Mouse (Mus musculus) liver, adult 2 months (tissue): ENCODE measurements around the gene Bhmt2. TPM values are rescaled to one million over a fixed set of nuclear protein-coding genes. Genes with fewer than 3 reads are reported as not detected.

Experiments used
- DNase-seq: peaks from one replicate; pipeline ENCODE4 v3.0.0-alpha.2; 2011; ENCODE audit warnings: low read depth, low spot score; ENCODE audit errors: extremely low read depth
- H3K27ac ChIP-seq: fragments of 200-500 bp; replicated peaks from 2 replicates; pipeline ENCODE4 v1.5.1; 2012; ENCODE audit warnings: low read depth, mild to moderate bottlenecking, control low read depth, inconsistent platforms, low read length; ENCODE audit not compliant: insufficient read depth
- H3K27me3 ChIP-seq: fragments of 200-500 bp; 2 replicates; pipeline ENCODE4 v1.6.1; 2012; ENCODE audit warnings: mild to moderate bottlenecking, moderate library complexity, low read length, inconsistent platforms; ENCODE audit not compliant: control insufficient read depth, insufficient read depth
- H3K36me3 ChIP-seq: fragments of 200-500 bp; 2 replicates; pipeline ENCODE4 v1.6.1; 2012; ENCODE audit warnings: low read length, inconsistent platforms; ENCODE audit not compliant: control insufficient read depth, insufficient read depth
- H3K4me1 ChIP-seq: fragments of 200-500 bp; 2 replicates; pipeline ENCODE4 v1.6.1; 2011; ENCODE audit warnings: low read length; ENCODE audit not compliant: control insufficient read depth, insufficient read depth
- H3K4me3 ChIP-seq: fragments of 200-500 bp; 2 replicates; pipeline ENCODE4 v1.5.1; 2011; ENCODE audit warnings: low read depth, mild to moderate bottlenecking, control low read depth, low read length, moderate library complexity; ENCODE audit not compliant: insufficient read depth
- H3K79me2 ChIP-seq: fragments of 200-500 bp; 2 replicates; pipeline ENCODE4 v1.6.1; 2012; ENCODE audit warnings: inconsistent platforms, mild to moderate bottlenecking, low read length, moderate library complexity; ENCODE audit not compliant: control insufficient read depth, insufficient read depth
- H3K9ac ChIP-seq: fragments of 200-500 bp; 2 replicates; pipeline ENCODE4 v1.6.1; 2012; ENCODE audit warnings: low read depth, mild to moderate bottlenecking, control low read depth, inconsistent platforms, low read length
- CTCF ChIP-seq: fragments of 200-500 bp; IDR thresholded peaks from 2 replicates; pipeline ENCODE4 v1.5.1; 2011; ENCODE audit warnings: low read depth, low read length, control low read depth
- POLR2A ChIP-seq: fragments of 200-500 bp; IDR thresholded peaks from 2 replicates; pipeline ENCODE4 v1.6.1; 2011; ENCODE audit warnings: low read length, control low read depth; ENCODE audit not compliant: insufficient read depth; ENCODE audit errors: extremely low read depth
- WGBS: fragments of 180-500 bp; shearing (Covaris S2); methylation state at CpG from one replicate; pipeline ENCODE4 v1.1.7; 2018; 5-methylcytosine and 5-hydroxymethylcytosine counted together
- polyA plus RNA-seq: library from polyadenylated mRNA; depleted of rRNA; stranded (reverse); fragments of >200 nt; gene quantifications from 2 replicates; pipeline ENCODE4 v1.2.3, GENCODE M21; 2012
- total RNA-seq: library from RNA; depleted of rRNA; stranded (reverse); fragments of >200 nt; gene quantifications from 2 replicates; pipeline ENCODE4 v1.2.3, GENCODE M21; 2014

The Bhmt2 gene
- total and polyA plus RNA-seq, 2 experiments: 127 to 179 TPM

DNA sequence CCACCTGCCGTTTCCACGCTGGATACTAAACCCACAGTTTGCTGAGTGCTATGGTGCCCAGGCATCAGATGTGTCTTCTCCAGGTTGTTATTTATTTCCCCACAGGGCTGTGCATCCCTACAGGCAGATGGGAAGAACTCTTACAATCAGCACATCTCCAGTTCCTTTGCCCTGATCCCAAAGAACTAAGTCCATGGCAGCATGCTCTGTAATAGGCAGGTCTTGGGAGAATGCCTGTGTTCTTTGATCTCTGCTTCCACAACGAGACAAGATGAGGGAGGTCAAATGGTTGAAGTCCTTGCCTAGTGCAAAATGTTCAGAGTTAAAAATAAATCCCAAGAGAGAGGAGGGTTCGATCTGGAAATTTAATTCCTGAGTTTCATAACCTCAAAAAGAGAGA is 34.5 kb downstream of the Bhmt2 start:
- Histone ChIP-seq H3K9ac (no peak overlapping the region), H3K4me1 (peaks cover 24% of the 10 kb centered on the region), H3K27ac (peak overlapping the region; percentile 92), H3K27me3 (no peaks in the 10 kb centered on the region), H3K36me3 (peaks cover 3% of the 10 kb centered on the region; the same call in 1 of the 2 replicates), H3K4me3 (no peak overlapping the region), H3K79me2 (no peaks in the 10 kb centered on the region)
- 15% methylated on average over 4 of the region's 4 CpGs for WGBS
- peak; percentile 98 for DNase-seq
- TF ChIP-seq POLR2A (no peak), CTCF (no peak)

DNA sequence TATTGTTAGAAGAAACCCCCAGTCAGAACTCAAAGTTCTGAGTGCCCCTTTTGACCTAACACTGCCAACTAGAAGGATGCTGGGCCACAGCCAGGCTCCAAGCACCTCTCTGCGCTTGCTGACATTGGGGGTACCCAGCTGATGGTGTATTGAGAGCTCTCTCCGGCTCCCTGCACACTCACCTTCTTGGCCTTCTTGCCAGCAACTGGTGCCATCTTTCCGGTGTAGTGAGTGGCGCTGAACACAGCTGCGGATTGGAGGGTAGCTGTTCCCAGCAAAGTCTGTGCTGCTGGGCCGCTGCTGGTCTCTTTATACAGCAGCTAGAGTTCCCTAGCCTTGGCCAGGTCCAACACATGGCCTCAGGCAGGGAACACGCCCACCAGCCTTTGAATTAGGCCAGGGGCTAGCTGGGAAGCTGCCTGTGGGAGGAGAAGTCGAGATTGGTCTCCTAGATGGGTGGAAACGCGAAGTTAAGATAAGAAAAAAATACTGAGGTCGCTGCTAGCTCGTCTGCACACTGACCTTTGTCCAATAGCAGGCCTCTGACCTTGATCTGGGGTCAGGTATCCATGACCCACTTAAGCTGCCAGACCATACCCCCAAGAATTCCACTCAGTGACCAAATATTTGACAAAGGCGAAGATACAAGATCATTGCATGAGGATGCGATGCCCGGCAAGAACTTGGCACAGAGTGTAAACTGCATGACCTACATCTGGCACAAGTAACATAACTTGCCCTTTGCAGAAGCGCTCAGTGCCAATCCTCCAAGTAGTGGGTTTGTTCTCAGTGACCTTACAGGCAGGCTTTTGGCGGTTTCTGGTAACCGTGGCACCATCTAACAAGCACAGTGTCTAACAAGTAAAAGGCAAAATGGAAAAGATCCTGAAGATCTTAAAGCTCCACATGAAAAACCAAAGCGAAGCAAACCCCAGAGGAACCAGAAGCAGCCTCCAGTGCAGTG is 36.5 kb downstream of the Bhmt2 start, which contains the start of gene Bhmt:
TSS of gene Bhmt (minus strand) at position 680 of the 964 bp plus-strand sequence.
- no peak for TF ChIP-seq CTCF
- TF ChIP-seq POLR2A: peak; percentile 92
- Histone ChIP-seq H3K9ac (peak within 1 kb of the TSS; percentile 86), H3K27me3 (no peaks in the 10 kb centered on the region), H3K4me1 (peaks cover 40% of the 10 kb centered on the region), H3K27ac (peak within 1 kb of the TSS; percentile 92), H3K36me3 (peaks cover 16% of the 10 kb centered on the region), H3K4me3 (peak within 1 kb of the TSS; percentile 81), H3K79me2 (no peaks in the 10 kb centered on the region)
- peak; percentile 98 for DNase-seq
- WGBS: 18% methylated on average over 19 of the region's 19 CpGs

GRCm38 (mm10) chr13:93636561-93636960 is 37.5 kb downstream of the Bhmt2 start:
- Histone ChIP-seq H3K27me3 (no peaks in the 10 kb centered on the region), H3K9ac (peak overlapping the region; percentile 86), H3K4me1 (peaks cover 45% of the 10 kb centered on the region), H3K27ac (peak overlapping the region; percentile 92), H3K79me2 (no peaks in the 10 kb centered on the region), H3K36me3 (peaks cover 24% of the 10 kb centered on the region), H3K4me3 (peak overlapping the region; percentile 81)
- TF ChIP-seq POLR2A (no peak), CTCF (no peak)
- DNase-seq: no peak
- WGBS: 34% methylated on average over 1 of the region's 1 CpGs

- no peak overlapping the region for H3K4me3 ChIP-seq
- no peaks in the 10 kb centered on the region for H3K27me3 ChIP-seq
- WGBS: 27% methylated on average over 5 of the region's 5 CpGs
- H3K36me3 ChIP-seq: peaks cover 54% of the 10 kb centered on the region
- TF ChIP-seq CTCF (no peak), POLR2A (no peak)
- peaks cover 27% of the 10 kb centered on the region for H3K4me1 ChIP-seq
- DNase-seq: peak; percentile 57
- H3K79me2 ChIP-seq: no peaks in the 10 kb centered on the region
- H3K27ac ChIP-seq: no peak overlapping the region; the same call in 1 of the 2 replicates
- no peak overlapping the region for H3K9ac ChIP-seq
Observed at GRCm38 (mm10) chr13:93632927-93633326, 41.2 kb downstream of the Bhmt2 start.

- peaks cover 27% of the 10 kb centered on the region for H3K4me1 ChIP-seq
- H3K36me3 ChIP-seq: peaks cover 67% of the 10 kb centered on the region
- no peaks in the 10 kb centered on the region for H3K27me3 ChIP-seq
- no peak overlapping the region for H3K9ac ChIP-seq
- H3K27ac ChIP-seq: 0 out of 2 replicates have a peak overlapping the region, but pooled peaks have one; percentile 1
- no peak overlapping the region for H3K4me3 ChIP-seq
- H3K79me2 ChIP-seq: no peaks in the 10 kb centered on the region
- no peak for TF ChIP-seq CTCF
- TF ChIP-seq POLR2A: no peak
- 33% methylated on average over 10 of the region's 10 CpGs for WGBS
- peak; percentile 65 for DNase-seq
Observed at GRCm38 (mm10) chr13:93630941-93631705, 43.0 kb downstream of the Bhmt2 start.
